Mouse (Mus musculus) gastrocnemius, postnatal 14 days (tissue): ENCODE data around the gene Naa50. TPM values are rescaled to one million over a fixed set of nuclear protein-coding genes. Genes with fewer than 3 reads are reported as not detected.

ENCODE experiments used
- DNase-seq: peaks from one replicate; pipeline ENCODE4 v3.0.0; 2021; ENCODE audit warnings: mixed read lengths
- intact Hi-C: fragments of 180-260 bp; cut with DNase I; formaldehyde crosslinking; loops from one replicate; pipeline ENCODE4 v1.15.1; 2025; ENCODE audit warnings: low total_unique reads
- total RNA-seq, 2 experiments: library from RNA; stranded (reverse); gene quantifications; 2 replicates each; pipeline ENCODE4 v1.2.3; 2021

The Naa50 gene
- total RNA-seq, 2 experiments from 2014 or later = 175 to 187 TPM

DNA sequence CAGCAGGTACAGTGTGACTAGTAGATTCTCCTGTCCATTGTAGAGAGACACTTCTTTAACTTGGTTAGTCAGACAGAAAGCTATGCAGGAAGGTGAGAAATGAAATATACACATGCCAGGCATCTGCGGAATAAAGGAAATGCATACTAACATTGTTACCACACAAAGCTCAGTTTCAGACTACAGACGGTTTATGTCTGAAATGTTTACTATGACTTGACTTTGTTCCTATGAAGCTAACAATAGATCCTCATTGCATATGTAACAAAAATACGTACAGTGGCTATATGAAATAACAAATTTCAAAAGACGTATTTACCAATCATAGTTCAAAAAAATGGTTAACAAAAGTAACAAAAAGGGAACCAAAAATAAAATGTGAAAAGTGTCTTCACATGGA lies 47.5 kb downstream of the Naa50 start:
- DNase-seq = no peak
- intact Hi-C loops = no loop called here

DNA sequence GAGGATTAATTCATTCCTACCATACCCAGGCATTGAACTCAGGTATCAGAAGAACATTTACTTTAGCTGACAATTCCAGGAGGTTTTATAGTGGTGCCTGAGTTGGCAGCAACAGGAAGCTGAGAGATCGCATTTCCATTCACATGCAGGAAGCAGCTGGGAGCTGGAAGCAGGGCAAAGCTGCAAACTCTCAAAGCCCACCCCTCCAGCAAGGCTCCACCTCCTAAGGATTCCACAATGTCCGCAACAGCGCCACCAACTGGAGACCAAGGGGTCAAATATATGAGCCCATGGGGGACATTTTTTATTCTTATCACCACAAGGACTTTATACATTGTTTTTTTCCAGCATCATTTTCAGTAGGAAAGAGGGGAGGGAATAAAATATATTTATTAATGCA lies 49.1 kb downstream of the Naa50 start:
- no peak for DNase-seq
- intact Hi-C loops = no loop called here

DNA sequence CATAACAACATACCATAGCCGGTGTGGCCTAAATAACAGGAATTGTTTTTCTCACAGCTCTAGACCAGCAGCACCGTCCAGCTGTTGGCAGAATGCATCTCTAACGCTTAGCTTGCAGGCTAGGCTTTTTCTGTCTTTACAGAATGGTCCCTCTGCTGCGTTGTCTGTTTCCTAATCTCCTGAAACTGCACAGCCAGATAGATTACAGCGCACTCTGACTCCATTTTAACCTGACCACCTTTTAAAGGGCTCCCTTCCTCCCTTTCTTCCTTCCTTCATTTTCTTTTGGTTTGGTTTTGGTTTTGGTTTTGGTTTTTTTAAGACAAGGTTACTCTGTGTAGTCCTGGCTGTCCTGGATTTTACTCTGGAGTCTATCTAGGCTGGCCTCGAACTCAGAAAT lies 50.4 kb downstream of the Naa50 start:
- no peak for DNase-seq
- intact Hi-C loops = no loop called here

DNA sequence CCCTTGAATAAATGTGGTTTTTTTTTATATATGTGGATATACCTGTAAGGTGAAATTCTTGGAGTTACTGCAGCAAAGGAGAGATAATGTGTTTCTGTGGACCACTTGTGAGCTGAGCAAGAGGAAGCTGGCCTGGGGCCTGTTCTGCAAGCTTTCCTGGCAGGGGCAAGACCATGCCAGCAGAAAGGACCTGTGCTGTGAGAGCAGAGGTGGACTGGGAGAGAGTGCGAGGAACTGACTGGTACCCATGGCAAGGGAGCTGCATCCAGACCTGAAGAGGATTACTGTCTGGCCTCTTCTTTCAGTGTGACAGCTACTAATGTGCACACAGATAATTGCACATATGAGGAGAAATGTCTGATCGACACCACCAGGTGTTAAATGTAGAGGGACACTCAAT lies 51.3 kb downstream of the Naa50 start:
- no peak for DNase-seq
- intact Hi-C loops = no loop called here

DNA sequence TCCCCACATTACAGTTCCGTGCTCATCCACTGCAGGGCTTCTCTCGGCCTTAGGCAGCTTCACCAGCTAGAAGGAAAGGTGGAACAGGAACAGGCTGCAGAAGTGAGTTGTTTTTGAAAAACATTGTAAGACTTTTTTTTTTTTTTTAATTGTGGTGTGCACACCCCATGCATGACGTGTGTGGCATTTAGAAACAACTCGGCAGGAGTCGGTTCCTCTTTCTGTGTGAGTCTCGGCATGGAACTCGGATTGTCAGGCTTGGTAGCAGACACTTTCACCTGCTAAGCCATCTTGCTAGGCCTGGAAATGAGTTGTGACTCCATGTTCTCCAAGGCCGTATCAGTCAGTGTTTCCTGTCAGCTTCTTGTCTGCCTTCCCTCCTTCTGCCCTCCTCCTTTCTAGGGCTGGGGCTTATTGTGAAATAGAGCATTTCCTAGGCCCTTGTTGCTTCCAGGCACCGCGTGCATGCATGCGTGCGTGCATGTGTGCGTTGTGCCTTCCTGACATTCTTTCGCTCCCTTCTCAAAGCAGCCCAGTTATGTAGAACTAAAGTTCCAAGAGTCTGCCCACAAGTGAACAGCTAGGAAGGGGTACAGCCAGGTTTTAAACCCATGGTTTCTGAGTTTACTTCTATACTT lies 59.6 kb downstream of the Naa50 start:
- DNase-seq = no peak
- intact Hi-C loops = no loop called here

DNA sequence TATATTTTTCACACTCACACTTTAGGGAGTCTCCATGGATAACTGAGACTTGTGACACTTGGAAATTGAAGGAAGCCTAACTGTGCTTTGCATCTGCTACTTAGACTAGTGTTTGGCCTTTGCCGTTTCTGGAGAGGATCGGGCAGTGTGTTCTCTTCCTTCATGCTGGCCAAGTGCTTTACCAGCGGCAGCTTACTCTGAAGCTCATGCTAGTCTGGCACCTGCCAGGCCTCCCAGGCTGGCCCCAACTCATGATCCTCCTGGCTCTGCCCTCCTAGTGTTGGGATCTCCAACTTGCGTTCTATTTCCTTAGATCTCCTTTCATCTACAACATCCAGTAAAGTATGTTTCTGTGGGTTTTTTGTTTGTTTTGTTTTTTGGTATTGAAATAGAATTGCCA lies 60.5 kb downstream of the Naa50 start:
- DNase-seq = no peak
- intact Hi-C loops = no loop called here

DNA sequence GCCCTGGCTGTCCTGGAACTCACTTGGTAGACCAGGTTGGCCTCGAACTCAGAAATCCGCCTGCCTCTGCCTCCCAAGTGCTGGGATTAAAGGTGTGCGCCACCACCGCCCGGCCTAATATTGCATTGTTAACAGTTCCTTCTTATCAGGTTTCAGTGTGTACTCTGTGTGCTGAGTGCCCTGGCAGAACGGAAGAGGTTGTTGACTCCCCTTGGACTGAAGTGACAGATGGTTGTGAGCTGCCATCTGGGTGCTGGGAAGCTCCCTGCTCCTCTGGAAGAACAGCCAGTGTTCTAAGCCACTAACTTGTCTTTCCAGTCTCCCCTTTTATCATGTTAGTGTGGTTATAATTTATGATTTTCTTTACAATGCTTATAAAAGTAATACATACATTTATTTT lies 64.7 kb downstream of the Naa50 start:
- no peak for DNase-seq
- intact Hi-C loops = no loop called here

DNA sequence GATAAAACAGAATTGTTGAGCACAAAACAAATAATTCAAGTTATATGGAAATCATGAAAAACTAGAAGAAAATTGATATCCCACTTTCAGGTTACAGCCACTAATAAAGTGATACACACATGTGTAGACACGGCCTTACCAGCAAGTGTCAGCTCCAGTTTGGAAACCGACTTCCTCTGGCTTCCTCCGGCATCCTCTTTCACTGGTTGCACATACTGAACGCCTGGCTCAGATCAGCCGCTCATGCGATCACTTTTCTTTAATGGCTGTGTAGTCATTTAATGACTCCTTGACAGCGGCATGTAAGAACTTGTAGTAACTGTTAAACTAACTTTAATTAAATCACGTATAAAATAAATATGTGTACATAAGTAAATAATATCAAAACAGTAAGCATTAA lies 66.3 kb downstream of the Naa50 start:
- intact Hi-C loops = no loop called here
- no peak for DNase-seq

DNA sequence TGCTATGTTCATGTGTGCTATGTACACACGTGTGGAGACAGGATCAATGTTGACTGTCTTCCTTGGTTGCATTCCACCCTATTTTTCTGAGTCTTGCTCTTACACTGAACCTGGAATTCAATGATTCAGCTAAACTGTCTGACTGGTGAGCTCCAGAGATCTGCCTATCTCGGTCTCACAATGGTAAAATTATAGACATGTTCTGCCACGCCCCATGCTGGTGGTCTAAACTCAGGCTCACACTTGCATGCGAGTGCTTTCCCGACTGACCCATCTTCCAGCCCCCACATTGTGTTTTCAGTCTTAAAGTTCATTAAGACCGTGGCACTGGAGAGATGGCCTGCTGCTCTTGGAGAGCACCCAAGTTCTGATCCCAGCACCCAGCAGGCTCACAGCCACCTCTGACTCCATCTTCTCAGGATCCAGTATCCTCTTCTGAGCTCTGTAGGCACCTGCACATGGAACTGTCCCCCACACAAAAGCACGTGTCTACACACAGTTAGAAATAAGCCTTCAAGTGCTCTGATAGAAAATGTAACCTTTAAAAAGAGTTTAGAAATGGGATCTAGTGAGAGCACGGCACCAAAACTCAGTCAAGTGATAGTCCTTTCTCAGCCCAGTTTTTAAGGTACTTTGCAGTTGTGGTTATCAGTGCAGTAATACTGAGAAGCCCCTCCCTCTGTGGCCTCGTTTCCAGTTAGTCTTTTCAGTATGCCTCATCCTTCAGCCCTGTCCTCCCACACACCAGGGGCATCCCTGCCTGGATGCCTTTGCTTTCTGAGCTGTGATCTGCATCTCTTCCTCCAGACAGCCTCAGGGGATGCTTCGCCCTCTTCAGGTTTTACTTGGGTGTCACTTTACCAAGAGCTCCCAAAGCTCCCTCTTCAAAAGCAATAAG lies 70.8 kb downstream of the Naa50 start:
- DNase-seq = no peak
- intact Hi-C loops = no loop called here

DNA sequence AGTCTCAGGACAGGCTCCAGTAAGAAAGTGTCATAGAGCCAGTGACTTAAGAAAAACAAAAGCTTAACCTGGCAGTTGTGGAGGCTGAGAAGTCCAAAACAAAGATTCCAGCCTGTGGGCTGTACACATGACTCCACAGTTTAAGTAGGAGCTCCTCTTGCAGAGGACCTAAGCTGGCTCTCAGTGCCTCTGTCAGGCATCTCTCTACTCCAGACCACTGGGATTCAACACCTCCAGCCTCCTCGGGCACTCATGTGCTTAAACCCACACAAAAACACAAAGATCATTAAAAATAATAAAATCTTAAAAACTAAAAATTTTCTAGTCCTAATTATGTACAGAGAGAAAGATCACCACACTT lies 71.4 kb downstream of the Naa50 start:
- intact Hi-C loops = no loop called here

DNA sequence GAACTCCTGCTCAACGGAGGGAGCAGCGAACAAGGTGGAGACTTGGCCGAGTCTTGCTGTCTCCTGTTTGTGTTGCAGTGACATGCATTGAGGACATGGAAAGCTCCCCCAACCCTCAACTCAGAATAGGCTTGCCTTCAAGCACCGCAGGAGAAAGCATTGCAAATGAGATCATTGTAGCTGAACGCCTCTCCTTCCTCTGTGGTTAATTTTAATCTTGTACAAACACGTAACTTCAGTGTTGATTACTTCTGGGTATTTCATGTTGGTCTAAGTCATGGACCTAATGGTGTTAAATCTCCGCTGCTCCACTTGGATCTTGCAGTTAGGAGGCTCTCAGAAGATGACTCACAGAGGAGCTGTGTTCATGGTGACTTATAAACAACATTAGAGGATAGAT lies 73.1 kb downstream of the Naa50 start:
- DNase-seq = no peak
- intact Hi-C loops = no loop called here

More for the DNA sequence above, 71.4 kb downstream of the Naa50 start:
- no peak for DNase-seq

Other genes with a start within 250 kb of the Naa50 start
- gene Qtrt2, start 213.0 kb upstream of the Naa50 start, total RNA-seq = 1 to 10 TPM; 7.4 to 9.5 TPM
- gene Zdhhc23, start 160.0 kb upstream of the Naa50 start, total RNA-seq = 1 to 10 TPM; 1.6 to 6.0 TPM
- 1 to 10 TPM in 1 of 2 experiments, under 1 TPM in 1; 0.68 to 1.1 TPM for gene Gramd1c, start 76.5 kb upstream of the Naa50 start, total RNA-seq
- gene Atp6v1a, start 125 bp upstream of the Naa50 start, total RNA-seq = 10 to 100 TPM; 27.0 to 31.6 TPM
- gene Usf3, start 33.4 kb downstream of the Naa50 start, total RNA-seq = 10 to 100 TPM; 27.7 to 34.3 TPM
- under 1 TPM; 0.07 to 0.35 TPM for gene Sidt1, start 193.4 kb downstream of the Naa50 start, total RNA-seq
- 1 to 10 TPM; 4.8 to 6.2 TPM for gene Spice1, start 207.3 kb downstream of the Naa50 start, total RNA-seq